Mouse (Mus musculus) midbrain, embryonic 13.5 days (tissue): Measurements from ENCODE around the gene Gm21738. TPM values are rescaled to one million over a fixed set of nuclear protein-coding genes. Genes with fewer than 3 reads are reported as not detected.
"Not testable (repeated sequence)": the region's sequence is repeated elsewhere in the genome, so short reads cannot be mapped to it uniquely, and the experiment has no call there.

Source experiments
- ATAC-seq: fragments of 200-750 bp; cut with Nextera tagmentation; 2 replicates; pipeline ENCODE4 v1.8.0; 2017; ENCODE audit warnings: mild to moderate bottlenecking, moderate TSS enrichment, moderate library complexity
- H3K27ac ChIP-seq: fragments of 300-500 bp; sonication (generic); 2 replicates; pipeline ENCODE4 v1.5.1; 2015; ENCODE audit warnings: inconsistent platforms, mild to moderate bottlenecking, moderate library complexity
- H3K27me3 ChIP-seq: fragments of 300-500 bp; sonication (generic); 2 replicates; pipeline ENCODE4 v1.6.1; 2015; ENCODE audit warnings: mild to moderate bottlenecking, inconsistent platforms
- H3K36me3 ChIP-seq: fragments of 300-500 bp; sonication (generic); 2 replicates; pipeline ENCODE4 v1.6.1; 2015; ENCODE audit warnings: mild to moderate bottlenecking, inconsistent platforms
- H3K4me1 ChIP-seq: fragments of 300-500 bp; sonication (generic); replicated peaks from 2 replicates; pipeline ENCODE4 v1.6.1; 2015; ENCODE audit warnings: inconsistent platforms
- H3K4me2 ChIP-seq: fragments of 300-500 bp; sonication (generic); replicated peaks from 2 replicates; pipeline ENCODE4 v1.6.1; 2015; ENCODE audit warnings: moderate library complexity, mild to moderate bottlenecking, inconsistent platforms
- H3K4me3 ChIP-seq: fragments of 300-500 bp; sonication (generic); replicated peaks from 2 replicates; pipeline ENCODE4 v1.5.1; 2015; ENCODE audit warnings: mild to moderate bottlenecking, inconsistent platforms
- H3K9ac ChIP-seq: fragments of 300-500 bp; sonication (generic); replicated peaks from 2 replicates; pipeline ENCODE4 v1.6.1; 2015; ENCODE audit warnings: mild to moderate bottlenecking, inconsistent platforms
- H3K9me3 ChIP-seq: fragments of 300-500 bp; sonication (generic); 2 replicates; pipeline ENCODE4 v1.6.1; 2016; ENCODE audit warnings: mild to moderate bottlenecking, inconsistent platforms
- WGBS: fragments of 180-500 bp; shearing (Covaris S2); methylation state at CpG from one replicate; pipeline ENCODE4 v1.1.7; 2015; 5-methylcytosine and 5-hydroxymethylcytosine counted together
- polyA plus RNA-seq: library from polyadenylated mRNA; unstranded; fragments of >200 nt; fragmentation: Nextera tagmentation; extraction: Ambion mirVana; gene quantifications from 2 replicates; pipeline ENCODE4 v1.2.1, GENCODE M21; 2015

The Gm21738 gene
- 3.1 and 3.8 TPM in 2 replicates for polyA plus RNA-seq

DNA sequence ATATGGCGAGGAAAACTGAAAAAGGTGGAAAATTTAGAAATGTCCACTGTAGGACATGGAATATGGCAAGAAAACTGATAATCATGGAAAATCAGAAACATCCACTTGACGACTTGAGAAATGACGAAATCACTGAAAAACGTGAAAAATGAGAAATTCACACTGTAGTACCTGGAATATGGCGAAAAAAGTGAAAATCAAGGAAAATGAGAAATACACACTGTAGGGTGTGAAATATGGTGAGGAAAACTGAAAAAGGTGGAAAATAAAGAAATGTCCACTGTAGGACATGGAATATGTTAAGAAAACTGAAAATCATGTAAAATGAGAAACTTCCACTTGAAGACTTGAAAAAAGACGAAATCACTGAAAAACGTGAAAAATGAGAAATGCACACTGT is at the start of gene Gm21738:
Gene Gm21738 (minus strand): TSS at position 101 of the 400 bp plus-strand sequence.
- H3K36me3 ChIP-seq, H3K9ac ChIP-seq, H3K4me1 ChIP-seq, H3K27ac ChIP-seq, H3K27me3 ChIP-seq, H3K9me3 ChIP-seq, H3K4me3 ChIP-seq, H3K4me2 ChIP-seq, ATAC-seq: not testable (repeated sequence)
- WGBS: 78% methylated on average over 7 of the region's 7 CpGs

DNA sequence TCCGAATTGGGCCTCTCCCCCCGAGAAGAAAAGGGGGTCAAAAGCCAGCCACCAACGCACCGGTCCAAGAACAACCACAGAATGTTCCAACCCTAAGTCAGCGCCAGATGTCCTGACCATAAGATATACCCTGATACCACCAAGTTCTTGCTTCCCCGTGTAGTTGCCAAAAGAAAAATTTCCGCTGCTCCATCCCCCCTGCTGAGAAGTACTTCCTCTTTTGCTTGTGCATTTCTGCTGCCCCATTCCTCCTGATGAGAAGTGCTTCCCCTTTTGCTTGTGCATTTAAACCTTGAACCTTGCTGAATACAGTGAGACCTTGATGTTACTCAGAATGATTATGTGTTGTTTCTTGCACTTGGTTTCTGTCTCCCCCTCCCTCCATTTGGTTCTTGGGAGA is 35.0 kb downstream of the Gm21738 start:
- 92% methylated on average over 7 of the region's 7 CpGs for WGBS
- H3K9ac ChIP-seq, ATAC-seq, H3K36me3 ChIP-seq, H3K4me3 ChIP-seq, H3K4me1 ChIP-seq, H3K27me3 ChIP-seq, H3K27ac ChIP-seq, H3K4me2 ChIP-seq: not testable (repeated sequence)
- peaks cover 41% of the 10 kb centered on the region for H3K9me3 ChIP-seq

Other genes starting within 250 kb of the Gm21738 start
- 0.27 and 0.71 TPM in 2 replicates for gene Gm2244, start 131.0 kb upstream of the Gm21738 start, polyA plus RNA-seq
- gene Gm2237, start 166.2 kb upstream of the Gm21738 start, polyA plus RNA-seq: 4.7 and 6.1 TPM in 2 replicates
- not detected in 2 replicates for gene Gm5458, start 183.7 kb upstream of the Gm21738 start, polyA plus RNA-seq